Mouse (Mus musculus): ENCODE measurements at regions not wholly inside any gene's neighbourhood (a gene's known extent, or its start where the extent isn't known, plus 50 kb on each side); places are given as distances from the start of the nearest gene placed in this dataset.
"Not testable (repeated sequence)": the region's sequence is repeated elsewhere in the genome, so short reads cannot be mapped to it uniquely, and the experiment has no call there.

GRCm38 (mm10) chr10:19297669-19298068, 58.7 kb upstream of the Olig3 start:
- ATAC-seq (ENCODE audit: insufficient number of reproducible peaks, insufficient read depth, low FRiP score, low TSS enrichment): no peak
- WGBS: 55% methylated on average over 3 of the region's 3 CpGs

GRCm38 (mm10) chr10:19295388-19296013, 60.8 kb upstream of the Olig3 start:
- Histone ChIP-seq H3K4me3 (no peak overlapping the region), H3K27me3 (no peaks in the 10 kb centered on the region), H3K9me3 (no peaks in the 10 kb centered on the region), H3K9ac (no peak overlapping the region), H3K27ac (no peak overlapping the region), H3K4me1 (no peaks in the 10 kb centered on the region), H3K36me3 (no peaks in the 10 kb centered on the region), H3K4me2 (replicated peaks) (no peak overlapping the region)
- ATAC-seq (ENCODE audit: insufficient number of reproducible peaks, insufficient read depth, low FRiP score, low TSS enrichment): no peak
- 83% methylated on average over 7 of the region's 7 CpGs for WGBS

More at GRCm38 (mm10) chr10:19297669-19298068, 58.7 kb upstream of the Olig3 start:
- H3K9me3 ChIP-seq: no peaks in the 10 kb centered on the region
- no peaks in the 10 kb centered on the region for H3K27me3 ChIP-seq
- no peaks in the 10 kb centered on the region for H3K36me3 ChIP-seq
- H3K4me2 ChIP-seq (replicated peaks): no peak overlapping the region
- H3K4me1 ChIP-seq: no peaks in the 10 kb centered on the region
- H3K9ac ChIP-seq: no peak overlapping the region
- H3K27ac ChIP-seq: no peak overlapping the region
- no peak overlapping the region for H3K4me3 ChIP-seq

GRCm38 (mm10) chr10:19291474-19291873, 64.9 kb upstream of the Olig3 start:
- ATAC-seq (ENCODE audit: insufficient number of reproducible peaks, insufficient read depth, low FRiP score, low TSS enrichment): no peak
- Histone ChIP-seq H3K4me2 (replicated peaks) (no peak overlapping the region), H3K9ac (no peak overlapping the region), H3K9me3 (no peaks in the 10 kb centered on the region), H3K27ac (no peak overlapping the region), H3K36me3 (no peaks in the 10 kb centered on the region), H3K4me1 (no peaks in the 10 kb centered on the region), H3K27me3 (no peaks in the 10 kb centered on the region), H3K4me3 (no peak overlapping the region)
- 76% methylated on average over 5 of the region's 5 CpGs for WGBS

- not testable (repeated sequence) for H3K4me1 ChIP-seq; H3K9me3 ChIP-seq; H3K9ac ChIP-seq; H3K36me3 ChIP-seq; H3K27me3 ChIP-seq; H3K4me2 ChIP-seq (replicated peaks); H3K27ac ChIP-seq; H3K4me3 ChIP-seq; ATAC-seq (ENCODE audit: insufficient number of reproducible peaks, insufficient read depth, low FRiP score, low TSS enrichment)
- WGBS: 69% methylated on average over 3 of the region's 3 CpGs
Measured at GRCm38 (mm10) chr10:19291039-19291438, 65.3 kb upstream of the Olig3 start.

GRCm38 (mm10) chr10:19282166-19282565, 74.2 kb upstream of the Olig3 start:
- ATAC-seq (ENCODE audit: insufficient number of reproducible peaks, insufficient read depth, low FRiP score, low TSS enrichment): no peak
- H3K27ac ChIP-seq: no peak overlapping the region
- 94% methylated on average over 3 of the region's 3 CpGs for WGBS
- H3K4me1 ChIP-seq: no peaks in the 10 kb centered on the region
- H3K9ac ChIP-seq: no peak overlapping the region
- no peaks in the 10 kb centered on the region for H3K9me3 ChIP-seq
- no peak overlapping the region for H3K4me3 ChIP-seq
- H3K36me3 ChIP-seq: no peaks in the 10 kb centered on the region
- H3K27me3 ChIP-seq: no peaks in the 10 kb centered on the region
- no peak overlapping the region for H3K4me2 ChIP-seq (replicated peaks)

- H3K9me3 ChIP-seq: no peaks in the 10 kb centered on the region
- H3K36me3 ChIP-seq: no peaks in the 10 kb centered on the region
- no peak overlapping the region for H3K27ac ChIP-seq
- 87% methylated on average over 4 of the region's 4 CpGs for WGBS
- H3K4me2 ChIP-seq (replicated peaks): no peak overlapping the region
- no peaks in the 10 kb centered on the region for H3K4me1 ChIP-seq
- no peak overlapping the region for H3K4me3 ChIP-seq
- H3K9ac ChIP-seq: no peak overlapping the region
- H3K27me3 ChIP-seq: no peaks in the 10 kb centered on the region
- no peak for ATAC-seq (ENCODE audit: insufficient number of reproducible peaks, insufficient read depth, low FRiP score, low TSS enrichment)
Measured at GRCm38 (mm10) chr10:19281021-19281420, 75.3 kb upstream of the Olig3 start.

- Histone ChIP-seq H3K9ac (no peak overlapping the region), H3K4me3 (no peak overlapping the region), H3K4me2 (replicated peaks) (no peak overlapping the region), H3K27ac (no peak overlapping the region), H3K36me3 (no peaks in the 10 kb centered on the region), H3K9me3 (no peaks in the 10 kb centered on the region), H3K27me3 (no peaks in the 10 kb centered on the region), H3K4me1 (no peaks in the 10 kb centered on the region)
- no peak for ATAC-seq (ENCODE audit: insufficient number of reproducible peaks, insufficient read depth, low FRiP score, low TSS enrichment)
- WGBS: 83% methylated on average over 5 of the region's 5 CpGs
Measured at GRCm38 (mm10) chr10:19278189-19278842, 78.0 kb upstream of the Olig3 start.

GRCm38 (mm10) chr10:19277103-19277827, 79.1 kb upstream of the Olig3 start:
- 71% methylated on average over 9 of the region's 9 CpGs for WGBS
- H3K9ac ChIP-seq: no peak overlapping the region
- no peak for ATAC-seq (ENCODE audit: insufficient number of reproducible peaks, insufficient read depth, low FRiP score, low TSS enrichment)
- H3K9me3 ChIP-seq: no peaks in the 10 kb centered on the region
- no peaks in the 10 kb centered on the region for H3K36me3 ChIP-seq
- H3K4me3 ChIP-seq: no peak overlapping the region
- no peaks in the 10 kb centered on the region for H3K27me3 ChIP-seq
- no peak overlapping the region for H3K27ac ChIP-seq
- no peak overlapping the region for H3K4me2 ChIP-seq (replicated peaks)
- H3K4me1 ChIP-seq: no peaks in the 10 kb centered on the region

- no peak overlapping the region for H3K4me3 ChIP-seq
- 82% methylated on average over 4 of the region's 4 CpGs for WGBS
Measured at GRCm38 (mm10) chr10:19274985-19275384, 81.3 kb upstream of the Olig3 start.

GRCm38 (mm10) chr10:19269418-19269817, 86.9 kb upstream of the Olig3 start:
- Histone ChIP-seq H3K9ac (no peak overlapping the region), H3K4me3 (no peak overlapping the region), H3K27me3 (no peaks in the 10 kb centered on the region), H3K4me2 (replicated peaks) (no peak overlapping the region), H3K27ac (no peak overlapping the region), H3K4me1 (no peaks in the 10 kb centered on the region), H3K9me3 (no peaks in the 10 kb centered on the region), H3K36me3 (no peaks in the 10 kb centered on the region)
- no peak for ATAC-seq (ENCODE audit: insufficient number of reproducible peaks, insufficient read depth, low FRiP score, low TSS enrichment)
- WGBS: 77% methylated on average over 1 of the region's 1 CpGs

More at GRCm38 (mm10) chr10:19274985-19275384, 81.3 kb upstream of the Olig3 start:
- H3K9ac ChIP-seq: no peak overlapping the region
- no peaks in the 10 kb centered on the region for H3K4me1 ChIP-seq
- no peaks in the 10 kb centered on the region for H3K27me3 ChIP-seq
- no peak overlapping the region for H3K27ac ChIP-seq
- no peaks in the 10 kb centered on the region for H3K36me3 ChIP-seq
- no peak for ATAC-seq (ENCODE audit: insufficient number of reproducible peaks, insufficient read depth, low FRiP score, low TSS enrichment)
- no peaks in the 10 kb centered on the region for H3K9me3 ChIP-seq
- no peak overlapping the region for H3K4me2 ChIP-seq (replicated peaks)

GRCm38 (mm10) chr10:19268051-19268450, 88.3 kb upstream of the Olig3 start:
- H3K4me1 ChIP-seq: no peaks in the 10 kb centered on the region
- WGBS: 61% methylated on average over 4 of the region's 4 CpGs
- ATAC-seq (ENCODE audit: insufficient number of reproducible peaks, insufficient read depth, low FRiP score, low TSS enrichment): no peak
- no peak overlapping the region for H3K9ac ChIP-seq
- no peaks in the 10 kb centered on the region for H3K9me3 ChIP-seq
- no peak overlapping the region for H3K4me3 ChIP-seq
- H3K27ac ChIP-seq: no peak overlapping the region
- H3K27me3 ChIP-seq: no peaks in the 10 kb centered on the region
- no peak overlapping the region for H3K4me2 ChIP-seq (replicated peaks)
- H3K36me3 ChIP-seq: no peaks in the 10 kb centered on the region

Measured in embryonic facial prominence, embryonic 12.5 days (tissue).